Mouse (Mus musculus) embryonic facial prominence, embryonic 13.5 days (tissue): Measurements from ENCODE around the gene Gm11554. TPM values are rescaled to one million over a fixed set of nuclear protein-coding genes. Genes with fewer than 3 reads are reported as not detected.
"Not testable (repeated sequence)": the region's sequence is repeated elsewhere in the genome, so short reads cannot be mapped to it uniquely, and the experiment has no call there.

Experiments
- ATAC-seq: fragments of 200-750 bp; cut with Nextera tagmentation; 2 replicates; pipeline ENCODE4 v1.8.0; 2017; ENCODE audit warnings: low read depth; ENCODE audit not compliant: insufficient number of reproducible peaks, insufficient read depth, low FRiP score, low TSS enrichment
- H3K27ac ChIP-seq: fragments of 300-500 bp; sonication (generic); 2 replicates; pipeline ENCODE4 v1.5.1; 2015; ENCODE audit warnings: moderate library complexity, mild to moderate bottlenecking, inconsistent platforms
- H3K27me3 ChIP-seq: fragments of 300-500 bp; sonication (generic); 2 replicates; pipeline ENCODE4 v1.6.1; 2015; ENCODE audit warnings: mild to moderate bottlenecking, inconsistent platforms
- H3K36me3 ChIP-seq: fragments of 300-500 bp; sonication (generic); 2 replicates; pipeline ENCODE4 v1.6.1; 2015; ENCODE audit warnings: mild to moderate bottlenecking, inconsistent platforms
- H3K4me1 ChIP-seq: fragments of 300-500 bp; sonication (generic); 2 replicates; pipeline ENCODE4 v1.6.1; 2015; ENCODE audit warnings: inconsistent platforms
- H3K4me2 ChIP-seq: fragments of 300-500 bp; sonication (generic); 2 replicates; pipeline ENCODE4 v1.6.1; 2015; ENCODE audit warnings: moderate library complexity, mild to moderate bottlenecking, inconsistent platforms
- H3K4me3 ChIP-seq: fragments of 300-500 bp; sonication (generic); 2 replicates; pipeline ENCODE4 v1.5.1; 2015; ENCODE audit warnings: mild to moderate bottlenecking, inconsistent platforms
- H3K9ac ChIP-seq: fragments of 300-500 bp; sonication (generic); 2 replicates; pipeline ENCODE4 v1.6.1; 2015; ENCODE audit warnings: mild to moderate bottlenecking, inconsistent platforms
- H3K9me3 ChIP-seq: fragments of 300-500 bp; sonication (generic); 2 replicates; pipeline ENCODE4 v1.6.1; 2016; ENCODE audit warnings: inconsistent platforms
- WGBS: fragments of 180-500 bp; shearing (Covaris S2); methylation state at CpG from one replicate; pipeline ENCODE4 v1.1.7; 2015; ENCODE audit warnings: mixed read lengths; 5-methylcytosine and 5-hydroxymethylcytosine counted together
- polyA plus RNA-seq: library from polyadenylated mRNA; unstranded; fragments of >200 nt; fragmentation: Nextera tagmentation; extraction: Ambion mirVana; gene quantifications from 2 replicates; pipeline ENCODE4 v1.2.1, GENCODE M21; 2015

Gm11554 gene
- polyA plus RNA-seq, result not detected in 2 replicates

- H3K9ac ChIP-seq, H3K27me3 ChIP-seq, H3K4me3 ChIP-seq, H3K36me3 ChIP-seq, H3K4me1 ChIP-seq, ATAC-seq, H3K27ac ChIP-seq, H3K4me2 ChIP-seq, H3K9me3 ChIP-seq: not testable (repeated sequence)
- WGBS, result no CpG with 5 or more reads among the region's 1 CpGs
These were observed at the start of gene Gm11554 for GRCm38 (mm10) chr11:99804346-99804745. TSS of gene Gm11554 (minus strand) at chr11:99804446.

- no peak for ATAC-seq
- no peak within 1 kb of the TSS for H3K4me2 ChIP-seq
- no peaks in the 10 kb centered on the region for H3K27me3 ChIP-seq
- no peak within 1 kb of the TSS for H3K9ac ChIP-seq
- H3K27ac ChIP-seq, result no peak within 1 kb of the TSS
- H3K4me1 ChIP-seq, result no peaks in the 10 kb centered on the region
- H3K4me3 ChIP-seq, result no peak within 1 kb of the TSS
- H3K9me3 ChIP-seq, result no peaks in the 10 kb centered on the region
- H3K36me3 ChIP-seq, result no peaks in the 10 kb centered on the region
These were observed 47.3 kb upstream of the Gm11554 start, which contains the start of gene Krtap4-16 for GRCm38 (mm10) chr11:99851508-99851907. TSS of gene Krtap4-16 (minus strand) at chr11:99851608.

- no peaks in the 10 kb centered on the region for H3K4me1 ChIP-seq
- WGBS, result 92% methylated on average over 2 of the region's 2 CpGs
- H3K9ac ChIP-seq, result no peak overlapping the region
- H3K27me3 ChIP-seq, result no peaks in the 10 kb centered on the region
- no peak overlapping the region for H3K4me2 ChIP-seq
- no peaks in the 10 kb centered on the region for H3K36me3 ChIP-seq
- H3K4me3 ChIP-seq, result no peak overlapping the region
- no peaks in the 10 kb centered on the region for H3K9me3 ChIP-seq
- ATAC-seq, result no peak
- no peak overlapping the region for H3K27ac ChIP-seq
These were observed 42.5 kb upstream of the Gm11554 start for GRCm38 (mm10) chr11:99846746-99847145.

- Histone ChIP-seq H3K4me3 (no peak overlapping the region), H3K4me1 (no peaks in the 10 kb centered on the region), H3K9ac (no peak overlapping the region), H3K27me3 (no peaks in the 10 kb centered on the region), H3K9me3 (no peaks in the 10 kb centered on the region), H3K27ac (no peak overlapping the region), H3K36me3 (no peaks in the 10 kb centered on the region), H3K4me2 (no peak overlapping the region)
- 85% methylated on average over 1 of the region's 1 CpGs for WGBS
- ATAC-seq, result no peak
These were observed 37.9 kb upstream of the Gm11554 start for GRCm38 (mm10) chr11:99842185-99842584.

GRCm38 (mm10) chr11:99837966-99838365 is 33.7 kb upstream of the Gm11554 start, which contains the start of gene 2300003K06Rik:
TSS of gene 2300003K06Rik (minus strand) at chr11:99838066.
- Histone ChIP-seq H3K9me3 (no peaks in the 10 kb centered on the region), H3K4me1 (no peaks in the 10 kb centered on the region), H3K9ac (no peak within 1 kb of the TSS), H3K36me3 (no peaks in the 10 kb centered on the region), H3K4me3 (no peak within 1 kb of the TSS), H3K4me2 (no peak within 1 kb of the TSS), H3K27me3 (no peaks in the 10 kb centered on the region), H3K27ac (no peak within 1 kb of the TSS)
- 77% methylated on average over 1 of the region's 1 CpGs for WGBS
- no peak for ATAC-seq

- 73% methylated on average over 2 of the region's 2 CpGs for WGBS
These were observed 11.3 kb upstream of the Gm11554 start, which contains the start of gene Gm11564 for GRCm38 (mm10) chr11:99815566-99815965. TSS of gene Gm11564 (minus strand) at chr11:99815666.

GRCm38 (mm10) chr11:99809792-99810191 is 5.5 kb upstream of the Gm11554 start, which contains the start of gene Krtap4-13:
TSS of gene Krtap4-13 (minus strand) at chr11:99809892.
- H3K4me1 ChIP-seq, H3K4me3 ChIP-seq, H3K9ac ChIP-seq, H3K4me2 ChIP-seq, ATAC-seq, H3K9me3 ChIP-seq, H3K27ac ChIP-seq, H3K36me3 ChIP-seq, H3K27me3 ChIP-seq: not testable (repeated sequence)

More at GRCm38 (mm10) chr11:99815566-99815965, 11.3 kb upstream of the Gm11554 start, which contains the start of gene Gm11564:
- H3K36me3 ChIP-seq, H3K9ac ChIP-seq, H3K27ac ChIP-seq, H3K4me3 ChIP-seq, ATAC-seq, H3K4me1 ChIP-seq, H3K9me3 ChIP-seq, H3K27me3 ChIP-seq, H3K4me2 ChIP-seq: not testable (repeated sequence)

GRCm38 (mm10) chr11:99798832-99799231 is 5.4 kb downstream of the Gm11554 start, which contains the start of gene Gm11569:
TSS of gene Gm11569 (minus strand) at chr11:99798932.
- not testable (repeated sequence) for H3K4me2 ChIP-seq, H3K4me3 ChIP-seq, H3K9me3 ChIP-seq, H3K9ac ChIP-seq, H3K36me3 ChIP-seq, H3K27me3 ChIP-seq, H3K27ac ChIP-seq, ATAC-seq, H3K4me1 ChIP-seq
- no CpG with 5 or more reads among the region's 1 CpGs for WGBS

GRCm38 (mm10) chr11:99793367-99793766 is 10.9 kb downstream of the Gm11554 start, which contains the start of gene Gm11596:
TSS of gene Gm11596 (minus strand) at chr11:99793467.
- Histone ChIP-seq H3K36me3 (no peaks in the 10 kb centered on the region), H3K9ac (no peak within 1 kb of the TSS), H3K27ac (no peak within 1 kb of the TSS), H3K4me2 (no peak within 1 kb of the TSS), H3K9me3 (no peaks in the 10 kb centered on the region), H3K27me3 (no peaks in the 10 kb centered on the region), H3K4me3 (no peak within 1 kb of the TSS), H3K4me1 (no peaks in the 10 kb centered on the region)
- no peak for ATAC-seq
- WGBS, result 70% methylated on average over 2 of the region's 2 CpGs

- H3K4me1 ChIP-seq, ATAC-seq, H3K9me3 ChIP-seq, H3K27ac ChIP-seq, H3K4me2 ChIP-seq, H3K27me3 ChIP-seq, H3K36me3 ChIP-seq, H3K9ac ChIP-seq, H3K4me3 ChIP-seq: not testable (repeated sequence)
These were observed 19.3 kb downstream of the Gm11554 start, which contains the start of gene Krtap4-9 for GRCm38 (mm10) chr11:99784900-99785299. TSS of gene Krtap4-9 (plus strand) at chr11:99785200.

- WGBS, result 97% methylated on average over 2 of the region's 2 CpGs
- no peaks in the 10 kb centered on the region for H3K27me3 ChIP-seq
- H3K4me1 ChIP-seq, result no peaks in the 10 kb centered on the region
- H3K4me2 ChIP-seq, result no peak within 1 kb of the TSS
- no peak within 1 kb of the TSS for H3K9ac ChIP-seq
- H3K4me3 ChIP-seq, result no peak within 1 kb of the TSS
- ATAC-seq, result no peak
- no peaks in the 10 kb centered on the region for H3K36me3 ChIP-seq
- H3K9me3 ChIP-seq, result no peaks in the 10 kb centered on the region
- H3K27ac ChIP-seq, result no peak within 1 kb of the TSS
These were observed 23.6 kb downstream of the Gm11554 start, which contains the start of gene Krtap4-8 for GRCm38 (mm10) chr11:99780604-99781003. TSS of gene Krtap4-8 (minus strand) at chr11:99780704.

GRCm38 (mm10) chr11:99778401-99778800 is 25.8 kb downstream of the Gm11554 start:
- no peaks in the 10 kb centered on the region for H3K27me3 ChIP-seq
- WGBS, result 59% methylated on average over 7 of the region's 7 CpGs
- H3K4me2 ChIP-seq, result no peak overlapping the region
- H3K4me3 ChIP-seq, result no peak overlapping the region
- H3K4me1 ChIP-seq, result no peaks in the 10 kb centered on the region
- no peaks in the 10 kb centered on the region for H3K36me3 ChIP-seq
- H3K9ac ChIP-seq, result no peak overlapping the region
- no peak for ATAC-seq
- no peaks in the 10 kb centered on the region for H3K9me3 ChIP-seq
- H3K27ac ChIP-seq, result no peak overlapping the region
